Mouse (Mus musculus) midbrain, embryonic 15.5 days (tissue): ENCODE results near the gene Ptpn7. TPM values are rescaled to one million over a fixed set of nuclear protein-coding genes. Genes with fewer than 3 reads are reported as not detected.

Source experiments
- ATAC-seq: fragments of 200-750 bp; cut with Nextera tagmentation; replicated peaks from 2 replicates; pipeline ENCODE4 v1.8.0; 2017; ENCODE audit warnings: moderate TSS enrichment
- H3K27ac ChIP-seq: fragments of 300-500 bp; sonication (generic); 2 replicates; pipeline ENCODE4 v1.5.1; 2015; ENCODE audit warnings: mild to moderate bottlenecking, inconsistent platforms
- H3K27me3 ChIP-seq: fragments of 300-500 bp; sonication (generic); replicated peaks from 2 replicates; pipeline ENCODE4 v1.6.1; 2015; ENCODE audit warnings: inconsistent platforms
- H3K36me3 ChIP-seq: fragments of 300-500 bp; sonication (generic); replicated peaks from 2 replicates; pipeline ENCODE4 v1.6.1; 2015; ENCODE audit warnings: inconsistent platforms
- H3K4me1 ChIP-seq: fragments of 300-500 bp; sonication (generic); 2 replicates; pipeline ENCODE4 v1.6.1; 2015; ENCODE audit warnings: inconsistent platforms
- H3K4me2 ChIP-seq: fragments of 300-500 bp; sonication (generic); 2 replicates; pipeline ENCODE4 v1.6.1; 2015; ENCODE audit warnings: inconsistent platforms, mild to moderate bottlenecking, moderate library complexity
- H3K4me3 ChIP-seq: fragments of 300-500 bp; sonication (generic); 2 replicates; pipeline ENCODE4 v1.5.1; 2015; ENCODE audit warnings: mild to moderate bottlenecking, inconsistent platforms
- H3K9ac ChIP-seq: fragments of 300-500 bp; sonication (generic); 2 replicates; pipeline ENCODE4 v1.6.1; 2015; ENCODE audit warnings: mild to moderate bottlenecking, inconsistent platforms
- H3K9me3 ChIP-seq: fragments of 300-500 bp; sonication (generic); 2 replicates; pipeline ENCODE4 v1.6.1; 2016; ENCODE audit warnings: inconsistent platforms
- WGBS: fragments of 180-500 bp; shearing (Covaris S2); methylation state at CpG from one replicate; pipeline ENCODE4 v1.1.7; 2015; ENCODE audit warnings: mixed read lengths; 5-methylcytosine and 5-hydroxymethylcytosine counted together
- polyA plus RNA-seq: library from polyadenylated mRNA; unstranded; fragments of >200 nt; fragmentation: Nextera tagmentation; extraction: Ambion mirVana; gene quantifications from 2 replicates; pipeline ENCODE4 v1.2.1, GENCODE M21; 2015

Ptpn7 gene
- polyA plus RNA-seq, 1 experiment from 2014 or later, result 0.34 TPM

DNA sequence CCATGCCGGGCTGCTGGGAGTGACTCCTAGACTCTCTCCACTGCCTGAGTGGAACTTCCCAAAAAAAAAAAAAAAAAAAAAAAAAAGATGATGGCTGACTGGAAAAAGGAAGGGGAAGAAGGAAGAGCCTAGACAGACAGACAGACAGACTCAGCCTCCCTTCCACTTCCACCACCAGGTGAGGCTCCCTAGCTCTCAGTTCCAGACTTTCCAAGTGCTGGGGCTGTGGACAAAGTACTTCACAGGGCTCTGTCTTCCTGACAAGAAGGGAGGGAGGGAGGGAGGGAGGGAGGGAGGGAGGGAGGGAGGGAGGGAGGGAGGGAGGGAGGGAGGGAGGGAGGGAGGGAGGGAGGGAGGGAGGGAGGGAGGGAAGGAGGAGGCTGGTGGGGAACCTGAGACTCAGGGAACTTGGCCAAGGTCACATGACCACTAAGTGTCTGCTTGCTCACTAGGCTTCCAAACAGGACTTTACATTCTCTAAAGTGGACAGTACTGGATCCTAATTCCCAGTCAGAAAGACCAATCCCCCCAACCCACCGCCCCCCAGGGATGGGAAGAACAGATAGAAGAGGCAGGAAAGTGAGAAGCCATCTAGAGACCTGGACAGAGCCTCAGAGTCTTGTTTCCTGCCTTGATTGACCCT is 2.0 kb upstream of the Ptpn7 start:
- Histone ChIP-seq H3K27ac (no peak overlapping the region), H3K27me3 (peaks cover 3% of the 10 kb centered on the region; the same call in 1 of the 2 replicates), H3K36me3 (no peaks in the 10 kb centered on the region), H3K4me1 (0 out of 2 replicates have a peak, but pooled peaks cover 4% of the 10 kb centered on the region), H3K9ac (no peak overlapping the region), H3K4me2 (no peak overlapping the region), H3K9me3 (no peaks in the 10 kb centered on the region), H3K4me3 (no peak overlapping the region)
- ATAC-seq, result no peak
- WGBS, result 76% methylated on average over 2 of the region's 2 CpGs

DNA sequence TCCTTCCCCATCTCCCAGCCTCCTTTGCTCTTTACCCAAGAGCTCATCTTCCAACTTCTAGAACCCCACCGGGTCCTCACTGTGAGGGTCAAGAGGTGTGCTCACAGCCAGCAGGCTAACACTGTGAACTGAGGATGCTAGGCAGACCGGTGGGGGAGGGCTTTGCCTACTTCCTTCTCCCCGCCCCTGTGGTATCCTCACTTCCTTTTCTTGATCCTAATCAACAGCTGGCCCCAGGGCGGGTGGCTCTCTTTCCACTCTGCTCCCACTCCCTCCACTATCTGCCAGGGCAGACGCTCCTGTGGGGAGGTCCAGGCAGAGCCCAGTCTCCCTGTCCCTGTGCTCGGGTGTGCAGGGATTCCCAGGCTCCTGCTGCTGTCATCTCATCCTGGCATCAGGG is 1.5 kb upstream of the Ptpn7 start:
- Histone ChIP-seq H3K9ac (no peak overlapping the region), H3K4me3 (no peak overlapping the region), H3K27ac (no peak overlapping the region), H3K4me2 (no peak overlapping the region), H3K36me3 (no peaks in the 10 kb centered on the region), H3K4me1 (0 out of 2 replicates have a peak, but pooled peaks cover 4% of the 10 kb centered on the region), H3K27me3 (peaks cover 3% of the 10 kb centered on the region; the same call in 1 of the 2 replicates), H3K9me3 (no peaks in the 10 kb centered on the region)
- 49% methylated on average over 6 of the region's 6 CpGs for WGBS
- ATAC-seq, result no peak

DNA sequence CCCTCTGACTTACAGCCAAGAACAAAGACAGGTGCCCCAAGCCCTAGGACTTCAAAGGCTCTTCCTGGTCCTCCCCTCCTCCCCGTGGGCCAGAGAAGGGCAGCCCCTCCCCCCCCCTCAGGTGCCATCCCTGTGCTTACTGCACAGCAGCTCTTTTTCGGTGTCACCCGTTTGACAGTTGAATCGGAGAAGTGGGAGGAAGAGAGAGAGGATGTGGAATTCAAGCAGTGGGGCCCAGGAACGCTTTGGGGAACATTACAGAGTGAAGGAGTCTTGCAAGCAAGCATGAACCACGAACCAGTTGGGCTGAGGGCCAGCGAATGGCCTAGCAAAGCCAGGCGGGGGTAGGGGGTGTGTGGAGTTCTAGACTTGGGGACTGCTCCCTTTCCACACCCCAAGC is 940 bp upstream of the Ptpn7 start:
- Histone ChIP-seq H3K9ac (no peak overlapping the region), H3K4me1 (no peaks in the 10 kb centered on the region), H3K9me3 (no peaks in the 10 kb centered on the region), H3K4me3 (no peak overlapping the region), H3K27me3 (peaks cover 3% of the 10 kb centered on the region; the same call in 1 of the 2 replicates), H3K36me3 (no peaks in the 10 kb centered on the region), H3K4me2 (no peak overlapping the region), H3K27ac (no peak overlapping the region)
- 69% methylated on average over 8 of the region's 8 CpGs for WGBS
- no peak for ATAC-seq

DNA sequence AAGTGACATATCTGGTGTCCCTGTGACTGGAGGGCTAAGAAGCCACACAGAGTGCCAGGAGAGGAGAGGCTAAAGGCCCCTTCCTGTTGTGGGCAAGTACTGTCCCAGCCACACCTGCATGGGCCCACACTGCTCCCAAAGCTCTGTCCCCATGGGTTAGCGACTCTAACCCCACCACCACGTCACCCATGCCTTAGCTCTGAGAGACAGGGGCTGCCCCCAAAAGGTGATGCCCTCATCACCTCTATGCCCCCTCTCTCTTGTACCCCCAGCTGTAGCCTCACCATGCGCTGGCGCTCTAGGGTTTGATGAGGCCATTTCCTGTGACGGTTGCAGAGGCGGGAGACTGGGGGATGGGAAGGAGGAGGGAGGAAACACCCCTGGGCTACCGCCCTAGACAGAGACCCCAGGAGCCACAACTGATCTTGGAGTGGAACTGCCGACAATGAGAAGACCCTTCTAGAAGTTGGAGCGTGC is 431 bp downstream of the Ptpn7 start:
- no peak for ATAC-seq
- no peaks in the 10 kb centered on the region for H3K36me3 ChIP-seq
- WGBS, result 89% methylated on average over 9 of the region's 9 CpGs
- no peaks in the 10 kb centered on the region for H3K9me3 ChIP-seq
- H3K4me1 ChIP-seq, result no peaks in the 10 kb centered on the region
- no peak overlapping the region for H3K4me3 ChIP-seq
- H3K27ac ChIP-seq, result no peak overlapping the region
- H3K27me3 ChIP-seq, result peaks cover 3% of the 10 kb centered on the region; the same call in 1 of the 2 replicates
- H3K9ac ChIP-seq, result no peak overlapping the region
- no peak overlapping the region for H3K4me2 ChIP-seq

DNA sequence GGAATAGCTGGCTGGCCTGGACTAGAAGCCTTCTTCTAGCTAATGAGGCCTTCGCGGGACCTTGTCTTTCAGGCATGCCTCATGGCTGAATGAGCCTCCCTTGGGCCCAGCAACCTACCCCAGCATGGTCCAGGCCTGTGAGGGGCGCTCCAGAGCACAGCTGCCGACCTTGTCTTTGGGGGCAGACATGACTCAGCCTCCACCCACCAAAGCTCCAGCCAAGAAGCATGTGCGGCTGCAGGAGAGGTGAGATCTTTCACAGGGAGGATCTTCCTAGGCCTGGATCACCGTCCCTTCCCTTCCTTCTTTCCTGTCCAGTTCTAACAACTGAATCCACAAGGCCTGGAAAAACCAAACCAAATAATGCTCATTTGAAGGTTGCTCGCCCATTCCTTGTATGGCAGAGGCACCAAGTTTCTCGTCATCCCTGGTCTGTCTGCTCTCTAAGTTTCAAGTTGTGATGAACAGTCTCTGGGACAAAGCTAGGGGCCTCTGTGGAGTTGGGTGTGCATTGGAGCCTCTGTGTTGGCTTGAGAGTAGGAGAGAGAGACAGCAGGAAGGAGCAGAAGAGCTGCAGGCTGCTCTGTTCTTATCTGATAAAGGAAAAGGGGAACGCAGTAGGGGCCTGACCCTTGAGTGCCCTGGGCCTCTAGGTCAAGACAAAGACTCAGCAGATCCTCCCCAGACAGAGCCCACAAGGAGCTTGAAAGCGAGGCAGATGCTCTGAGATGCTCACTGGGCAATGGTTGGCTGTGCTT is 1.4 kb downstream of the Ptpn7 start:
- ATAC-seq, result no peak
- no peak overlapping the region for H3K27ac ChIP-seq
- 85% methylated on average over 10 of the region's 10 CpGs for WGBS

DNA sequence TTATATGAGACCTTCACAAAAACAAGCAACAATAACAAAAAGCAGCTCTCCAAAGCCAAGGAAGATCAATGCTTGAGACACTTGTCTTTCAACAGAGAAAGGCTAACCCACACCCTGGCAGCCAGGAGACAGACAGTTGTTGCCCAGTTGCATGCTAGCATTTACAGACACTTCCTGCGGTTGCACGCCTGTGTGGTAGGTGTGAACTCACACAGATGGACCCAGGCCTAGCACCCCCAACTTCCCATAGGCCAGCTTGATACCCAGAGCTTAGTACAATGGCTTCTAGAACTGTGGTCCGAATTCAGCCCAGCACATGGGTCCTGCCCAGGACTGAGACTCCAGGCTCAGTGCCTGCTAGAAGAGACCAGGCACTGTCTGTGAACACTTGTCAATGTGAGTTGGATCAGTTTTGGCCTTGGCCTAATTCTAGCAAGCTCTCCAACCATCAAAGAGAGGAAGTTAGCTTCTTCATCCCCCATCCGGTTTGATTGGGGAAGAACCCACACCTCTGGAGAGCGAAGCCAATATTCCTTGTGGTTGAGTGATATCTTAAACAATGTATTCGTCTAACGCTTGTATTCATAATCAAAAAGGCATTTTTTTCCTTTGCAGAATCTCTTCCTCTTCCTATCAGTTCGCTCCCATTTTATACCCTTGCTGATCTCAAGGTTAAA is 2.7 kb downstream of the Ptpn7 start:
- Histone ChIP-seq H3K36me3 (no peaks in the 10 kb centered on the region), H3K4me3 (no peak overlapping the region), H3K27ac (no peak overlapping the region), H3K9me3 (no peaks in the 10 kb centered on the region), H3K27me3 (no peaks in the 10 kb centered on the region), H3K4me1 (no peaks in the 10 kb centered on the region), H3K9ac (no peak overlapping the region), H3K4me2 (no peak overlapping the region)
- 90% methylated on average over 8 of the region's 8 CpGs for WGBS
- no peak for ATAC-seq

More for the DNA sequence above, 1.4 kb downstream of the Ptpn7 start:
- Histone ChIP-seq H3K4me3 (no peak overlapping the region), H3K9me3 (no peaks in the 10 kb centered on the region), H3K36me3 (no peaks in the 10 kb centered on the region), H3K9ac (no peak overlapping the region), H3K4me1 (no peaks in the 10 kb centered on the region), H3K4me2 (no peak overlapping the region), H3K27me3 (peaks cover 3% of the 10 kb centered on the region; the same call in 1 of the 2 replicates)

DNA sequence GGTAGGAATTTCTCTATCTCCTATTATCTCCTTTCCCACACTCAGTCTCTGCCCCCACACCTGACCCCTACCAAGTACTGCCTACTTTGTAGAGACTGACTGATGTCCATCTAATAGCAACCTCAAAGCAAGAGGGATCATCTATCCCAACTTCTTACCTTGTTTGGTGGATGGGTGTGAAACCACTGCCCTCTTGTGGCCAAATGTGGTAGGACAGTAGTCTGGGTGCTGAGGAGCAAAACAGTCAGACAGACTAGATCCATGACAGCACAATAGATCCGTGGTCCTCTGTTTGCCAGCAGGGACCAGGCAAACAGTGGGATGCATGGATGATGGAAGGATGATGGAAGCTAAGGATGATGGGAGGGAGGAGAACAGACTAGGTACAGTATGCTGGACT is 4.0 kb downstream of the Ptpn7 start:
- no peak overlapping the region for H3K4me2 ChIP-seq
- no peaks in the 10 kb centered on the region for H3K27me3 ChIP-seq
- H3K27ac ChIP-seq, result no peak overlapping the region
- WGBS, result 0% methylated on average over 1 of the region's 1 CpGs
- H3K4me3 ChIP-seq, result no peak overlapping the region
- H3K4me1 ChIP-seq, result no peaks in the 10 kb centered on the region
- peak; percentile 60; the same call in 1 of the 2 replicates for ATAC-seq
- no peaks in the 10 kb centered on the region for H3K9me3 ChIP-seq
- H3K36me3 ChIP-seq, result no peaks in the 10 kb centered on the region
- no peak overlapping the region for H3K9ac ChIP-seq

DNA sequence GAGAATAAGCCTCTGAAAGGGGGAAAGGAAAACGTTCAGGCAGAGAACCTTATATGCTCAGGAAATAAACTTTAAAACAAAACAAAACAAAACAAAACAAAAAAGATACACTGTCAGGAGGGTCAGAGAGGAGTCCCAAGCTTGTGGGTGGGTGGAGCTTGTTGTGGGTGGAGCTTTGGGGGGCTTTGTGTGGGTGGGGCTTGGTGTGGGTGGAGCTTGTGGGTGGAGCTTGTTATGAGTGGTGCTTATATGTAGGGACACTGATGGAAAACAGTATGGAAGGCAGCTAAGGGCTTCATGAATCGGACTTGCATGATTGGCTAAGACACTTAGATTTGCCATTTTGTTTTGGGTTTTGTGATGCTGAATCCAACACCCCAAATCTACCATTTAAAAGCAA is 7.4 kb downstream of the Ptpn7 start:
- no peak for ATAC-seq
- no peaks in the 10 kb centered on the region for H3K4me1 ChIP-seq
- WGBS, result 84% methylated on average over 2 of the region's 2 CpGs

DNA sequence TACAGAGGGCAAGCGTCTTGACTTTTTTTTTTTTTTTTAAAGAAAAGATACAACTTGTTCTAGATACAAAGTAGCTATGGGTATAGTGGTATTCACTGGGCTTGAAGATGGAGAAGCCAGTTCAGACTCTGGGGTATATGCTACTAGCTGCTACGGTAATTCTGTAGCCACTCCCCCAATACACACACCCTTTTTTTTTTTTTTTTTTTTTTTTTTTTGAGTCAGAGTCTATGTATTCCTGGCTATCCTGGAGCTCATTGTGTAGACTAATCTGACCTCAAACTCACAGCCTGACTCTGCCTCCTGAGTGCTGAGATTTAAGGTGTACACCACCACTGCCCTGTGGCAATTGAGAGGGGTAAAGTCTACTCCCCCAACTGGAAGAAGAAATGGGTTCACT is 10.0 kb downstream of the Ptpn7 start:
- ATAC-seq, result no peak
- H3K27ac ChIP-seq, result no peak overlapping the region
- H3K36me3 ChIP-seq, result no peaks in the 10 kb centered on the region
- H3K9me3 ChIP-seq, result no peaks in the 10 kb centered on the region
- H3K4me1 ChIP-seq, result peaks cover 7% of the 10 kb centered on the region
- H3K4me3 ChIP-seq, result no peak overlapping the region
- H3K9ac ChIP-seq, result no peak overlapping the region
- WGBS, result 78% methylated on average over 2 of the region's 2 CpGs
- H3K4me2 ChIP-seq, result no peak overlapping the region
- no peaks in the 10 kb centered on the region for H3K27me3 ChIP-seq

More for the DNA sequence above, 7.4 kb downstream of the Ptpn7 start:
- no peaks in the 10 kb centered on the region for H3K27me3 ChIP-seq
- no peaks in the 10 kb centered on the region for H3K9me3 ChIP-seq
- no peak overlapping the region for H3K27ac ChIP-seq
- no peaks in the 10 kb centered on the region for H3K36me3 ChIP-seq
- H3K4me3 ChIP-seq, result no peak overlapping the region
- no peak overlapping the region for H3K9ac ChIP-seq
- no peak overlapping the region for H3K4me2 ChIP-seq

DNA sequence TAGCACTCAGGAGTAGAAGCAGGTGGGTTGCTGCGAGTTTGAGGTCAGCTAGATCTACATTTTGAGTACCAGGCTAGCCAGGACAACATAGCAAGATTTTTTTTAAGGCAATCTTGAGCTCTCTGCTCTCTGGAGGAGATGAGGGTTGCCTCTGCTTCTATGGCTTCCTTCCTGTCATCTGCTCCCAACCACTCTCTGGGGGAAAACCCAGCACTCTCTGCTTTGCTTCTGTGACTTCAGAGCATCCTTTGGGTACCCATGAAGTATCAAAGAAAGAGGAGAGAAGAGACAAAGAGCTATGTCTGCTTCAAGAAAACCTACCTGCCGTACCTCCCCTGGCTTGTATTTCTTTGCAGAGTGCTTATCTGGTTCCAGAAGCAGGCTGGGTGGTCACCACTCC is 11.4 kb downstream of the Ptpn7 start:
- H3K4me1 ChIP-seq, result peaks cover 16% of the 10 kb centered on the region
- H3K27ac ChIP-seq, result no peak overlapping the region
- H3K4me2 ChIP-seq, result no peak overlapping the region
- H3K4me3 ChIP-seq, result no peak overlapping the region
- H3K36me3 ChIP-seq, result no peaks in the 10 kb centered on the region
- ATAC-seq, result no peak
- H3K9me3 ChIP-seq, result no peaks in the 10 kb centered on the region
- no peak overlapping the region for H3K9ac ChIP-seq
- 84% methylated on average over 2 of the region's 2 CpGs for WGBS
- H3K27me3 ChIP-seq, result no peaks in the 10 kb centered on the region

DNA sequence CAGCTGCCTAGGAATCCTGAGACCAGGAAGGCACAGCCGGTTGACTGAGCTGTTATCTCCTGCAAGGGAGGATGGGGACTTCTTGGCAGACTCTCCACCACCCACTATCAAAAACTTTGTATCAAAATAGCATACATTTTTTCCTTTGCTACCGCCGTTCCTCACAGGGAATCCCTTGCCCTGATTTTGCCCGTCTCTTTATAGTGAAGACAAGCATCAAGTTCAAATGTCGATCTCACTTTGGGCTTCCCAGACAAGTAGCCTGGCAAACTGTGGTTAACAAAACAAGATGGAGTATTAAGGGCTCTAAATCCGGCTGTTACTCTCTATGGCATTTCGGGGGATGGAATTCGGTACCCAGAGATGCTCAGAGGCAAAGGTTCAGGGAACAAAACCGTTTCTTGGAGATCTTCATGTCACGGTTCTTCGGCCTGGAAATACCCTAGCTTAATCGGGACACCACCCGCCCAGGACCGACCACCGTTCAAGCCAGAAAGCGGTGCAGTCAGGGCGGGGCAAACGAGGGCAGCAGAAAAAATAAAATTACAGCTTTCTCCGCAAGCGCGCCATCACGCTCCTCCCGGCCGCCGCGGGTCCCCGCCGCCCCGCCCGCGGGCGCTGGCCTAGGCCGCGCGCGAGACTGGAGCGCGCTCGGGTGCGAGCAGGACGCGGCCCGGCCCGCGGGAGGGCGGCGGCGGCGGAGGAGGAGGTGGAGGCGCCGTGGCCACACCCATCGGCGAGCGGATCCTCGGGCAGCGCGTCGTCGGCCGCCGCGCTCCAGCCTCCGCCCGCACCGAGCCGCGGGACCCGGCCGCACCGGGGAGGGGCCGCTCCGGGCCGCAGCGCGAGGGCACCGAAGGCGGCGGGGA is 13.8 kb downstream of the Ptpn7 start, which contains the start of gene Arl8a:
Arl8a (plus strand) TSS at position 748 of the 869 bp plus-strand sequence.
- Histone ChIP-seq H3K9me3 (no peaks in the 10 kb centered on the region), H3K27me3 (no peaks in the 10 kb centered on the region), H3K27ac (peak within 1 kb of the TSS; percentile 96), H3K36me3 (no peaks in the 10 kb centered on the region), H3K4me1 (peaks cover 33% of the 10 kb centered on the region), H3K9ac (peak within 1 kb of the TSS; percentile 100), H3K4me2 (peak within 1 kb of the TSS; percentile 87), H3K4me3 (peak within 1 kb of the TSS; percentile 99)
- ATAC-seq, result peak; percentile 79
- WGBS, result under 1% methylated on average over 78 of the region's 78 CpGs
